Mouse (Mus musculus) liver, postnatal 0 days (tissue): ENCODE measurements at regions not wholly inside any gene's neighbourhood (a gene's known extent, or its start where the extent isn't known, plus 50 kb on each side); places are given as distances from the start of the nearest gene placed in this dataset.

ENCODE experiments used
- CTCF ChIP-seq: sonication (generic); IDR thresholded peaks from 2 replicates; pipeline ENCODE4 v1.5.1; 2016; ENCODE audit warnings: antibody characterized with exemption, low read depth
- EP300 ChIP-seq: IDR thresholded peaks from 2 replicates; pipeline ENCODE4 v1.6.1; 2016; ENCODE audit warnings: antibody characterized with exemption, low read depth, mild to moderate bottlenecking

- TF ChIP-seq CTCF (no peak), EP300 (no peak)
Observed at GRCm38 (mm10) chr11:84641601-84642000, 116.3 kb upstream of the Lhx1 start.
